Mouse (Mus musculus) stomach, embryonic 14.5 days (tissue): ENCODE data around the gene Apoc2. TPM values are rescaled to one million over a fixed set of nuclear protein-coding genes. Genes with fewer than 3 reads are reported as not detected.

Experiments
- ATAC-seq: fragments of 200-750 bp; cut with Nextera tagmentation; 2 replicates; pipeline ENCODE4 v1.8.0; 2017; ENCODE audit warnings: low read depth, moderate TSS enrichment; ENCODE audit not compliant: insufficient number of reproducible peaks, insufficient read depth, low FRiP score
- H3K27ac ChIP-seq: fragments of 300-500 bp; sonication (generic); 2 replicates; pipeline ENCODE4 v1.5.1; 2014; ENCODE audit warnings: mild to moderate bottlenecking, low read length, moderate library complexity, mixed read lengths
- H3K27me3 ChIP-seq: fragments of 300-500 bp; sonication (generic); 2 replicates; pipeline ENCODE4 v1.6.1; 2014; ENCODE audit warnings: low read length, control low read depth, mixed read lengths; ENCODE audit not compliant: control insufficient read depth, insufficient read depth
- H3K36me3 ChIP-seq: fragments of 300-500 bp; sonication (generic); 2 replicates; pipeline ENCODE4 v1.6.1; 2014; ENCODE audit warnings: mild to moderate bottlenecking, control low read depth, low read length, moderate library complexity, mixed read lengths; ENCODE audit not compliant: control insufficient read depth, insufficient read depth
- H3K4me1 ChIP-seq: fragments of 300-500 bp; sonication (generic); 2 replicates; pipeline ENCODE4 v1.6.1; 2014; ENCODE audit warnings: low read length, control low read depth, mixed read lengths; ENCODE audit not compliant: control insufficient read depth, insufficient read depth
- H3K4me2 ChIP-seq: fragments of 300-500 bp; sonication (generic); replicated peaks from 2 replicates; pipeline ENCODE4 v1.6.1; 2014; ENCODE audit warnings: low read depth, low read length, control low read depth
- H3K4me3 ChIP-seq: fragments of 300-500 bp; sonication (generic); 2 replicates; pipeline ENCODE4 v1.5.1; 2014; ENCODE audit warnings: low read depth, low read length, control low read depth
- H3K9ac ChIP-seq: fragments of 300-500 bp; sonication (generic); replicated peaks from 2 replicates; pipeline ENCODE4 v1.6.1; 2014; ENCODE audit warnings: low read depth, mild to moderate bottlenecking, control low read depth, low read length, moderate library complexity, mixed read lengths
- H3K9me3 ChIP-seq: fragments of 300-500 bp; sonication (generic); 2 replicates; pipeline ENCODE4 v1.6.1; 2016; ENCODE audit warnings: low read depth, low read length, control low read depth; ENCODE audit not compliant: control insufficient read depth
- WGBS: fragments of 180-500 bp; shearing (Covaris S2); extraction: QIAGEN DNeasy Blood & Tissue Kit; methylation state at CpG from one replicate; pipeline ENCODE4 v1.1.7; 2014; 5-methylcytosine and 5-hydroxymethylcytosine counted together
- polyA plus RNA-seq: library from polyadenylated mRNA; unstranded; fragments of >200 nt; fragmentation: Nextera tagmentation; extraction: Ambion mirVana; gene quantifications from 2 replicates; pipeline ENCODE4 v1.2.1, GENCODE M21; 2014

Gene Apoc2
- polyA plus RNA-seq, 1 experiment from 2014 or later = 1.9 TPM

DNA sequence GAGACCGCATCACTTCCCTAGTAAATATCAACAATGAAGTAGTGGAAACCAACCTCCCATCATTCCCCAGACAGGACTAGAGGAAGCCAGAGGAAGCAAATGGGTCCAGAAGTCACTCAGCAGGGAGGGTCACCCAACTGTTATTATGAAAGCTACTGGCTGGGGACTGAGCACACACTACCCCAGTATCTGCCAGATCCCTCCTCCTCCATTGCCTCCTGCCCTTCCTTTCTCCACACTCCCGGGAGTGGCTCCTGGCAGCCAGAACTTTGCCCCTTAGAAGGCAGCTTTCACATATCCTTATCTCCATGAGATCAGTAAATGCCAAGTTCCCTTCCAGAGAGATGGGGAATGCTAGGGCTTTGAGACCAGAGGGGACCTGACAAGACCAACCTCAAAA is 54.3 kb downstream of the Apoc2 start:
- Histone ChIP-seq H3K27me3 (no peaks in the 10 kb centered on the region), H3K4me2 (no peak overlapping the region), H3K9me3 (no peaks in the 10 kb centered on the region), H3K9ac (no peak overlapping the region), H3K4me1 (no peaks in the 10 kb centered on the region), H3K36me3 (no peaks in the 10 kb centered on the region), H3K4me3 (no peak overlapping the region), H3K27ac (no peak overlapping the region)
- 67% methylated on average over 2 of the region's 2 CpGs for WGBS
- ATAC-seq = no peak

DNA sequence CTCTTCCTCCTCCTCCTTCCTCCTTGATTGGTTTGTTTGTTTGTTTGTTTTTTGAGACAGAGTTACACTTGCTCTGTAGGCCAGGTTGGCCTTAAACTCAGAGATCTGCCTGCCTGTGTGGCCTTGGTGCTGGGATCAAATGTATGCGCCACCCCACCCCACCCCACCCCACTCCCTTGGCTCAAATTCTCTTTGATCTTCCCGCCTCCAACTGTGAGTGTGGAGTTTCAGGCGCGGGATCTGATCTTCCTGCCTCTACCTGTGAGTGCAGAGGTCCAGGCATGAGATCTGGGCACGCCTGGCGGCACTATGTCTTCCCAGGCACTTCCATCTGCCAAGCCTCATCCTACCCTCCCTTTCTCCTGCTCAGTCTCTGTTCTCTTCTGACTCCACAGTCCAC is 55.5 kb downstream of the Apoc2 start:
- H3K9me3 ChIP-seq = no peaks in the 10 kb centered on the region
- no peak for ATAC-seq
- H3K36me3 ChIP-seq = no peaks in the 10 kb centered on the region
- H3K9ac ChIP-seq = no peak overlapping the region
- H3K4me1 ChIP-seq = no peaks in the 10 kb centered on the region
- H3K4me3 ChIP-seq = no peak overlapping the region
- no peaks in the 10 kb centered on the region for H3K27me3 ChIP-seq
- H3K4me2 ChIP-seq = no peak overlapping the region
- H3K27ac ChIP-seq = no peak overlapping the region
- 32% methylated on average over 6 of the region's 6 CpGs for WGBS

Other genes with a start within 250 kb of the Apoc2 start
- 8.6 and 9.7 TPM in 2 replicates for gene Mark4, start 219.1 kb downstream of the Apoc2 start, polyA plus RNA-seq
- gene Exoc3l2, start 214.6 kb downstream of the Apoc2 start, polyA plus RNA-seq = 0.55 and 1.2 TPM in 2 replicates
- gene Bloc1s3, start 169.6 kb downstream of the Apoc2 start, polyA plus RNA-seq = 0.74 and 1.3 TPM in 2 replicates
- gene Trappc6a, start 169.5 kb downstream of the Apoc2 start, polyA plus RNA-seq = 83.4 and 89.0 TPM in 2 replicates
- gene Nkpd1, start 160.1 kb downstream of the Apoc2 start, polyA plus RNA-seq = not detected in 2 replicates
- gene Ppp1r37, start 114.9 kb downstream of the Apoc2 start, polyA plus RNA-seq = 6.3 and 7.1 TPM in 2 replicates
- gene Zfp296, start 100.7 kb downstream of the Apoc2 start, polyA plus RNA-seq = 1.2 and 2.1 TPM in 2 replicates
- 163 and 180 TPM in 2 replicates for gene Gemin7, start 100.3 kb downstream of the Apoc2 start, polyA plus RNA-seq
- 38.6 and 44.8 TPM in 2 replicates for gene Clasrp, start 73.5 kb downstream of the Apoc2 start, polyA plus RNA-seq
- gene Relb, start 48.5 kb downstream of the Apoc2 start, polyA plus RNA-seq = 8.3 and 10.4 TPM in 2 replicates
- 77.9 and 86.2 TPM in 2 replicates for gene Clptm1, start 12.9 kb downstream of the Apoc2 start, polyA plus RNA-seq
- gene Gm44805, start 3.5 kb upstream of the Apoc2 start, polyA plus RNA-seq = not detected in 2 replicates
- 0.39 TPM in 1 of 2 replicates, not detected in the other for gene Apoc4, start 3.5 kb upstream of the Apoc2 start, polyA plus RNA-seq
- 10.9 and 12.6 TPM in 2 replicates for gene Apoc1, start 14.7 kb upstream of the Apoc2 start, polyA plus RNA-seq
- gene Apoe, start 21.2 kb upstream of the Apoc2 start, polyA plus RNA-seq = 291 and 299 TPM in 2 replicates
- gene Tomm40, start 37.5 kb upstream of the Apoc2 start, polyA plus RNA-seq = 91.2 and 108 TPM in 2 replicates
- 106 and 113 TPM in 2 replicates for gene Nectin2, start 72.5 kb upstream of the Apoc2 start, polyA plus RNA-seq
- gene Bcam, start 93.1 kb upstream of the Apoc2 start, polyA plus RNA-seq = 156 and 164 TPM in 2 replicates
- 15.1 and 17.7 TPM in 2 replicates for gene Cblc, start 118.9 kb upstream of the Apoc2 start, polyA plus RNA-seq
- 10.7 and 11.5 TPM in 2 replicates for gene Bcl3, start 144.8 kb upstream of the Apoc2 start, polyA plus RNA-seq
- not detected in 2 replicates for gene Gm19345, start 174.1 kb upstream of the Apoc2 start, polyA plus RNA-seq
- not detected in 2 replicates for gene Ceacam16, start 183.4 kb upstream of the Apoc2 start, polyA plus RNA-seq
- 0.14 and 0.41 TPM in 2 replicates for gene Ceacam19, start 210.0 kb upstream of the Apoc2 start, polyA plus RNA-seq
- gene Pvr, start 243.2 kb upstream of the Apoc2 start, polyA plus RNA-seq = 10.4 and 11.7 TPM in 2 replicates